Mouse (Mus musculus) limb, embryonic 11.5 days (tissue): ENCODE data around the gene Arhgef38. TPM values are rescaled to one million over a fixed set of nuclear protein-coding genes. Genes with fewer than 3 reads are reported as not detected.

Experiments used
- ATAC-seq: fragments of 200-750 bp; cut with Nextera tagmentation; 2 replicates; pipeline ENCODE4 v1.8.0; 2017; ENCODE audit warnings: low read depth; ENCODE audit not compliant: insufficient number of reproducible peaks, low FRiP score, low TSS enrichment
- DNase-seq: peaks from one replicate; pipeline ENCODE4 v3.0.0-alpha.2; 2015; ENCODE audit warnings: low spot score
- H3K27ac ChIP-seq: fragments of 300-500 bp; sonication (generic); replicated peaks from 2 replicates; pipeline ENCODE4 v1.5.1; 2014; ENCODE audit warnings: low read depth, mild to moderate bottlenecking, low read length
- H3K27me3 ChIP-seq: fragments of 300-500 bp; sonication (generic); 2 replicates; pipeline ENCODE4 v1.6.1; 2014; ENCODE audit warnings: mild to moderate bottlenecking, low read length, mixed read lengths; ENCODE audit not compliant: control insufficient read depth, insufficient read depth
- H3K36me3 ChIP-seq: fragments of 300-500 bp; sonication (generic); 2 replicates; pipeline ENCODE4 v1.6.1; 2014; ENCODE audit warnings: mild to moderate bottlenecking, low read length, moderate library complexity, mixed read lengths; ENCODE audit not compliant: control insufficient read depth, insufficient read depth
- H3K4me1 ChIP-seq: fragments of 300-500 bp; sonication (generic); 2 replicates; pipeline ENCODE4 v1.6.1; 2014; ENCODE audit warnings: low read length, mixed read lengths; ENCODE audit not compliant: control insufficient read depth, insufficient read depth
- H3K4me2 ChIP-seq: fragments of 300-500 bp; sonication (generic); 2 replicates; pipeline ENCODE4 v1.6.1; 2014; ENCODE audit warnings: low read depth, mild to moderate bottlenecking, moderate library complexity; ENCODE audit not compliant: severe bottlenecking
- H3K4me3 ChIP-seq: fragments of 300-500 bp; sonication (generic); 2 replicates; pipeline ENCODE4 v1.5.1; 2014; ENCODE audit warnings: low read depth, low read length
- H3K9ac ChIP-seq: fragments of 300-500 bp; sonication (generic); 2 replicates; pipeline ENCODE4 v1.6.1; 2014; ENCODE audit warnings: mild to moderate bottlenecking, low read length
- H3K9me3 ChIP-seq: fragments of 300-500 bp; sonication (generic); 2 replicates; pipeline ENCODE4 v1.6.1; 2016; ENCODE audit warnings: low read length; ENCODE audit not compliant: control insufficient read depth
- WGBS: fragments of 180-500 bp; shearing (Covaris S2); extraction: QIAGEN DNeasy Blood & Tissue Kit; methylation state at CpG from one replicate; pipeline ENCODE4 v1.1.7; 2014; 5-methylcytosine and 5-hydroxymethylcytosine counted together
- polyA plus RNA-seq: library from polyadenylated mRNA; unstranded; fragments of >200 nt; fragmentation: Nextera tagmentation; extraction: Ambion mirVana; gene quantifications from 2 replicates; pipeline ENCODE4 v1.2.1, GENCODE M21; 2014

Gene Arhgef38
- polyA plus RNA-seq, 1 experiment from 2014 or later = not detected

DNA sequence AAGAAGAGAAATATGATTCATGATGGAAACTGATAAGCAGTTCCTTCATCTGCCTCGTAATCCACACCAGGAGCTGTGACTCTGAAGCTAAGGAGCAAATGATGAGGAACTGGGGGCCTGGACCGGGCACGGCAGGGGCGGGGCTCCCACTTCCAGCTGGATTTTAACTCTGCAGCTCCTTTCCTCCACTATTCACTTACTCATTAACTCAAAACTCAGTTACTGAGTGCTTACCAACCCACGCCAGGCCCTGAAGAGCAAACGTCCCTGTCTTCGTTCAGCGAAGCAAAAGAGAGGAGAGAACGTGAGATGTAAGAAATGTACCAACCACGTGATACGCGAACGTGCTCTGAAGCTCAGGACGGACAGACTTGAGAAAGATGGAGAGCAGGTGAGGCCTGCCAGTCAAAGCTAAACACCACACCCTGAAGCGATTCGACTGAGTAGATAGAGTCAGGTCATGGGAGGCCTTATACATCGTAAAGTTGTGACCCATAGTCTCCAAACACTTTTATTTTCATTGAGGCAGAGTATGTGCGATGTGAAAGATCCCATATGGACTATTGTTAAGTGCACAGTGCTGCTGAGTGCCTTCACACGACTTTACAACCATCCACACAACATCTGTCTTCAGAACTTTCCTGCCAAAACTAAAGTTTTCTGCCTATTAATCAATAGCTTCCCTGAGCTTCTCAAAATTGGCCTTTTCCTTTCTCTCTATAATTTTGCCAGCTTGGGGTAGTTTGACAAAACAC is 7.3 kb downstream of the Arhgef38 start:
- no peak overlapping the region for H3K4me3 ChIP-seq
- H3K36me3 ChIP-seq = no peaks in the 10 kb centered on the region
- no peak for DNase-seq
- no peaks in the 10 kb centered on the region for H3K9me3 ChIP-seq
- H3K27me3 ChIP-seq = no peaks in the 10 kb centered on the region
- H3K4me1 ChIP-seq = no peaks in the 10 kb centered on the region
- H3K9ac ChIP-seq = no peak overlapping the region
- H3K4me2 ChIP-seq = no peak overlapping the region
- no peak for ATAC-seq
- WGBS = 83% methylated on average over 19 of the region's 19 CpGs
- H3K27ac ChIP-seq = no peak overlapping the region

DNA sequence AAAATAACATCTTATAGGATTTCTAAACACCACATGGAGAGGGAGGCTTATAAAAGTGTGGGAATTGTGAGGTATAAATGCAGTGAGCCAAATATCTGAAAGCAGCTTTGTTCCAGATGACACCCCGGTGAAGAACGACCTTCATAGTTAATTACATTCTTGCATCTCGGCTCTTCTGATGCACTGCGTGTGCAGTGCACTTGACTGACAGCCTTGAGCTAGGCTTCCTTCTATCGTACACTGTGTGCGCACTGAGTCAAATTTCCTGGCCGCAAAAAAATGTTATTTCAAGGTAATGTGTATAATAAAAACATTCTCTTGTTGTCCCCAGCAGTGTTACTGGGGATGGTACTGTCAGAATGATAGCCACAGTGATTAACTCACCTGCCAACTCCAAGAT is 16.2 kb downstream of the Arhgef38 start:
- no peaks in the 10 kb centered on the region for H3K4me1 ChIP-seq
- DNase-seq = no peak
- no peaks in the 10 kb centered on the region for H3K27me3 ChIP-seq
- no peak for ATAC-seq
- H3K27ac ChIP-seq = no peak overlapping the region
- no peak overlapping the region for H3K9ac ChIP-seq
- H3K9me3 ChIP-seq = no peaks in the 10 kb centered on the region
- H3K4me3 ChIP-seq = no peak overlapping the region
- no peaks in the 10 kb centered on the region for H3K36me3 ChIP-seq
- no peak overlapping the region for H3K4me2 ChIP-seq
- WGBS = 90% methylated on average over 7 of the region's 7 CpGs

DNA sequence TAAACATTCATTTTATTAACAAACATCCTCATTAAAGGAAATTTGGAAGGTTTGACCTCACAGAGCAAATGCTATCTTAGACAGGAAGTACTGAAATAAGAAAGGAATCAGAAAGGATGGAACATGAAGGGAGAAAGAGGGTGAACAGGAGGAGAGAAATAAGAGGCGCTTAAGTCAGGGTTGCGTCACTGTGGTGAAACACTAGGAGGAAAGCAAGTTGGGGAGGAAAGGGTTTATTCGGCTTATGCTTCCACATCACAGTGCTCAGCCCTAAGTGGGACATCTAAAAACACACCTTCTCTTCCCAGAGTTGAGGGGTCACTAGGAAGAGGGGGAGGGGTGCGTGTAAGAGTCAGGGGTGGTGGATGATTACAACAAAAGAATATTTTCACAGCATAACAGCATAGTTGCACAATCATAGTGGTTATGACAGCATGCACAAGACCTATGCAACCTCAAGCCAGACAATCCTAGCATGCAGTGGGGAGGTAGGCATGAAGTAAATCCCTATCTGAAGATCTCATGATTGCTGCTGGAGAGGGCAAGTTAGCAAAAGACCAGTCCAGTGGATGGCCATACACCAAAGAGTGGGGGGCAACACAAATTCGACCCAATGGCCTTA is 19.4 kb downstream of the Arhgef38 start:
- DNase-seq (no peak), ATAC-seq (no peak)
- Histone ChIP-seq H3K36me3 (no peaks in the 10 kb centered on the region), H3K27me3 (no peaks in the 10 kb centered on the region), H3K4me1 (no peaks in the 10 kb centered on the region), H3K4me3 (no peak overlapping the region), H3K27ac (no peak overlapping the region), H3K9ac (no peak overlapping the region), H3K9me3 (no peaks in the 10 kb centered on the region), H3K4me2 (no peak overlapping the region)
- WGBS = 87% methylated on average over 5 of the region's 5 CpGs

DNA sequence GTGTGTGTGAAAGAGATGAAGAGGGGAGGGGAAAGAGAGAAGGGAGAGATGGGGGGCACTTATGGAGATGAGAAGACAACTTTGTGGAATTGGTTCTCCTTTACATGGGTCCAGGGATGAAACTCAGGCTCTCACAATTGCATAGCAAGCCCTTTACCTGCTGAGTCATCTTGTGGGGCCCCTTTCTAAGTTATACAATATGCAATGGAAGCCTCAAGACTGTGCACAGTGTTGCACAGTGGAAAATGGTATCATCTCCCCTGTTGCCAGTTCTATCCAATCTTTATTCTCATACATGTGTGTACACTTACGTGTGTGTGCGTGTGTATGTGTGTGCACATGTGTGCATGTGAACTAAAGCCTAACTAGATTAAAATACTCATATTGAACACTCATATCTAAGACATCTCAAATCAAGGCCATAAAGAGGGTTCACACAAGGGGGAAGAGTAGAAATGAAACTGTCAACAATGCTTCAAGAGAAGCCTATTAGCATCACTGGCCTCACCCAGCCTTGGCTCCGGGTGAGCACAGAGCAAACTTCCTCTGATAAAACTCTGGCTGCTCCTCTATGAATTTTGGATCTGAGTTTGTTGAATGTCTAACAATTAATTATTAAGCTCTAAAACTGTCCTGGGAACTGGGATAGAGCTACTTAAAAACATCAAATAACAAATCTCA is 21.2 kb downstream of the Arhgef38 start:
- no peak for DNase-seq
- WGBS = 90% methylated on average over 3 of the region's 3 CpGs

DNA sequence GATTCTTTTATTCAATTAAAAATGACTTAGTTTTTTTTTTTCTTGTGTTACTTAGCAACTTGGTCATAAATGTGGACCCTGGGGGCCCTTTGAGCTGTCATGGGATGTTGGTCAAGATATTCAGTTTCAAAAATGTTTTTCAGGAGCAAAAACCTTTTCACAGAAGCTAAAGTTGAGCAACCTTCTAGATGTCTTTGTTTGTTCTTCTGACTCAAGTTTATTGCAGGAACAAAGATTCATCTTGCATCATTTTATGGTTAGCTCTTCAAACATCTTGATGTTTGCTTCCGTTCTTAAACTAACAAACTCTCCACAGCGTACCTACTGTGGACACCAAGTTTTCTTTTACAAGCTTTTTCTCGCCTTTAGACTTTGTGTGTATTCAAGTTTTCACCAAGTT is 23.4 kb downstream of the Arhgef38 start:
- DNase-seq (no peak), ATAC-seq (no peak)
- 82% methylated on average over 3 of the region's 3 CpGs for WGBS
- no peak overlapping the region for H3K9ac ChIP-seq
- no peak overlapping the region for H3K4me2 ChIP-seq
- H3K4me3 ChIP-seq = no peak overlapping the region
- H3K36me3 ChIP-seq = no peaks in the 10 kb centered on the region
- no peak overlapping the region for H3K27ac ChIP-seq
- no peaks in the 10 kb centered on the region for H3K4me1 ChIP-seq
- no peaks in the 10 kb centered on the region for H3K27me3 ChIP-seq
- no peaks in the 10 kb centered on the region for H3K9me3 ChIP-seq

More for the DNA sequence above, 21.2 kb downstream of the Arhgef38 start:
- no peak for ATAC-seq
- H3K9ac ChIP-seq = no peak overlapping the region
- H3K4me3 ChIP-seq = no peak overlapping the region
- no peaks in the 10 kb centered on the region for H3K27me3 ChIP-seq
- no peaks in the 10 kb centered on the region for H3K4me1 ChIP-seq
- no peak overlapping the region for H3K4me2 ChIP-seq
- H3K36me3 ChIP-seq = no peaks in the 10 kb centered on the region
- H3K9me3 ChIP-seq = no peaks in the 10 kb centered on the region
- no peak overlapping the region for H3K27ac ChIP-seq

DNA sequence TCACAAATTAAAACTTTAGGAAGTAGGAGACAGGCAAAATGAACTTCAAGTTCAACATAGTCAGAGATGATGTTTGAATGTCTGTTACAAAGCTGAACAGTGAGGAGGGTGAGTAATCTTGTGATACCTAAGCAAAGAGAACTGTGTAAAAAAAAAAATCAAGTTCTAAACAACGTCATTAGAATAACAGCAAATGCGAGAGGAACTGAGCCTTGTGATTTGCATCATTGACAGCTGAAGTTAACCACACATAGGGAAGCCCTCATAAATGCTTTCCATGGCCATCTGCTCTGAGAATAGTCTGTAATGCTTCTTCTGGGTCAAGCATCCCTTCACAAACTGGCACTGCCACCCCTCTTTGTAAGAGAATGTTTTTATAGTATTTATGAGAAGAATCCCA is 31.0 kb downstream of the Arhgef38 start:
- ATAC-seq (no peak), DNase-seq (no peak)
- Histone ChIP-seq H3K4me3 (no peak overlapping the region), H3K9me3 (no peaks in the 10 kb centered on the region), H3K4me2 (no peak overlapping the region), H3K27me3 (no peaks in the 10 kb centered on the region), H3K4me1 (no peaks in the 10 kb centered on the region), H3K36me3 (no peaks in the 10 kb centered on the region), H3K9ac (no peak overlapping the region), H3K27ac (no peak overlapping the region)
- WGBS = 75% methylated on average over 2 of the region's 2 CpGs

DNA sequence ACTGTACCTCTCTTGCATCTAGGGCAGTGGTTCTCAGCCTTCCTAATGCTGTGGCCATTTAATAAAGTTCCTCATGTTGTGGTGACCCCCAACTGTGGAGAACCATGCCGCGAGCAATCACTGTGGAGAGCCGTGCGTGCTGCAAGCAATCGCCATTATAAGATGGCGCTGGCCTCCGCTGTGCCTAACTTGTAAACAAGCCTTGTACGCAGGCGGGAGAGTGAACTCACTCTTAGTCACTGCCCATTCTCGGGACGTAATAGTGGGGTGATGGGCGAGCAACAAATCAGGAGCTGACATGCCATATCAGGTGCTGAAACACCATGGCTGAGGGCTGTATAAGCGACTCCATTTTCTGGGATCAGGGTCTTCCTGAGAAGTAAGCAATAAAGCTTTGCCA is 32.6 kb downstream of the Arhgef38 start:
- Histone ChIP-seq H3K4me1 (no peaks in the 10 kb centered on the region), H3K9ac (no peak overlapping the region), H3K27ac (no peak overlapping the region), H3K27me3 (no peaks in the 10 kb centered on the region), H3K4me2 (no peak overlapping the region), H3K36me3 (no peaks in the 10 kb centered on the region), H3K9me3 (no peaks in the 10 kb centered on the region), H3K4me3 (no peak overlapping the region)
- no peak for ATAC-seq
- DNase-seq = no peak
- 93% methylated on average over 13 of the region's 13 CpGs for WGBS

DNA sequence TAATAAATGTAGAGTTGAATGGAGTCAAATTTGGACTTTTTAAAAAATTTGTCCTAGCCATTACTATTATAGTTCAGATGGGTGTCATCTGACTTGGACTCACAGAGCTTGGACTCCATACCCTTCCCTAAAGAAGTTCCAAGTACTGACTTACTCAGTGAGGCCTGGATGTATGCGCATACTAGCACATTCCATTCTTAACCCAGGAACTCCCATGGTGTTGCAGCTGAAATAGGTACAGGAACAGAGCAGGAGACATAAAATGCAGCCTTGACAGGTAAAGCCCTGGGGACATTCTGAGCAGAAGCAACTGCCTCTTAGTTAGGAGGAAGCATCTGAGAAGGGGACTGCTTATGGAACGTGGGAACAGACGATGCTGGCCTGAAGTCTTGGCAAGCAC is 45.8 kb downstream of the Arhgef38 start:
- Histone ChIP-seq H3K4me2 (no peak overlapping the region), H3K27me3 (no peaks in the 10 kb centered on the region), H3K9ac (no peak overlapping the region), H3K4me3 (no peak overlapping the region), H3K9me3 (no peaks in the 10 kb centered on the region), H3K36me3 (no peaks in the 10 kb centered on the region), H3K27ac (no peak overlapping the region), H3K4me1 (no peaks in the 10 kb centered on the region)
- ATAC-seq = no peak
- DNase-seq = no peak
- WGBS = 84% methylated on average over 3 of the region's 3 CpGs
